Mouse (Mus musculus) thymus, postnatal 0 days (tissue): Measurements from ENCODE around the gene Pphln1. TPM values are rescaled to one million over a fixed set of nuclear protein-coding genes. Genes with fewer than 3 reads are reported as not detected.
"Not testable (repeated sequence)": the region's sequence is repeated elsewhere in the genome, so short reads cannot be mapped to it uniquely, and the experiment has no call there.

ENCODE experiments used
- DNase-seq: peaks from one replicate; pipeline ENCODE4 v3.0.0-alpha.2; 2015; ENCODE audit warnings: low spot score
- polyA plus RNA-seq: library from polyadenylated mRNA; unstranded; fragments of >200 nt; fragmentation: Nextera tagmentation; extraction: Ambion mirVana; gene quantifications from 2 replicates; pipeline ENCODE4 v1.2.1, GENCODE M21; 2015

Gene Pphln1
- polyA plus RNA-seq, result 43.1 and 43.5 TPM in 2 replicates

GRCm38 (mm10) chr15:93397826-93398698, at the start of gene Pphln1, which contains the start of gene Zcrb1:
TSS of gene Pphln1 (plus strand) at chr15:93398350.
TSS of gene Zcrb1 (minus strand) at chr15:93398334.
- peak; percentile 93 for DNase-seq

DNA sequence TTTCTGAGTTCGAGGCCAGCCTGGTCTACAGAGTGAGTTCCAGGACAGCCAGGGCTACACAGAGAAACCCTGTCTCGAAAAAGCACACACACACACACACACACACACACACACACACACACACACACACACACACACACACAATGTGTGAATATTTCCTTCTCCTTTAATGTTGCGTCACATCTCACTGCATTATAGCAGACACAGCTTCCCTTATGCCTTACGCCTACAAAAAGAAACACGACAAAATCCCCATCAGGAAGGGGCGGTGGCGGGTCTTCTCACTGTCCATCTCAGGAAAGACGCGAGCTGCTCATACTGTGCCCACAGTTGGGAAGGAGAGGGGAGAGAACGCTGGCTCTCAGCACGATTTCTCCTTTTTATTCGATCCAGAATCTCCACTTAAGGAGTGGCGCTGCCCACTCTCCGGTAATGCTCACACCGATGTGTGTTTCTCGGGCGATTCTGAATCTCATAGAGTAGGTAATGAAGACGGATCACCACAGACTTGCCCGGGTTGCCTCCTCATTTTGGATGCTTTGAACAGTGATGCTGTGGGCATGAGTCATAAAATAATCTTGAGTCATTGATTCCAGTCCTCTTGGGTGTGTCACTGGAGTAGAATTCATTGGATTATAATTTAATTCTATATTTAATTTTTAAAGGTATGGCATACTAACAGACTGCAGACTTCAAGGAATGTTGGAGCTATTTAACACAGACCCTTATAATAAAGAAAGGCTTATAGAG, 39.6 kb upstream of the Pphln1 start:
- no peak for DNase-seq

- no peak for DNase-seq
These were observed 32.6 kb upstream of the Pphln1 start for GRCm38 (mm10) chr15:93365561-93365960.

GRCm38 (mm10) chr15:93368558-93368957, 29.6 kb upstream of the Pphln1 start:
- DNase-seq, result no peak

- DNase-seq, result no peak
These were observed 26.3 kb upstream of the Pphln1 start for GRCm38 (mm10) chr15:93371838-93372237.

DNA sequence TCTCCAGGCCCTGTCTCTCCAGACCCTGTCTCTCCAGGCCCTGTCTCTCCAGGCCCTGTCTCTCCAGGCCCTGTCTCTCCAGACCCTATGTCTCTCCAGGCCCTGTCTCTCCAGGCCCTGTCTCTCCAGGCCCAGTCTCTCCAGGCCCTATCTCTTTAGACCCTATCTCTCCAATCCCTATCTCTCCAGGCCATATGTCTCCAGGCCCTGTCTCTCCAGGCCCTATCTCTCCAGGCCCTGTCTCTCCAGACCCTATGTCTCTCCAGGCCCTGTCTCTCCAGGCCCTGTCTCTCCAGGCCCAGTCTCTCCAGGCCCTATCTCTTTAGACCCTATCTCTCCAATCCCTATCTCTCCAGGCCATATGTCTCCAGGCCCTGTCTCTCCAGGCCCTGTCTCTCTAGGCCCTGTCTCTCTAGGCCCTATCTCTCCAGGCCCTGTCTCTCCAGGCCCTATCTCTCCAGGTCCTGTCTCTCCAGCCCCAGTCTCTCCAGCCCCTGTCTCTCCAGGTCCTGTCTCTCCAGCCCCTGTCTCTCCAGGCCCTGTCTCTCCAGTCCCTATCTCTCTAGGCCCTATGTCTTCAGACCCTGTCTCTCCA, 25.5 kb upstream of the Pphln1 start:
- DNase-seq, result not testable (repeated sequence)

GRCm38 (mm10) chr15:93375696-93376095, 22.5 kb upstream of the Pphln1 start:
- no peak for DNase-seq

DNA sequence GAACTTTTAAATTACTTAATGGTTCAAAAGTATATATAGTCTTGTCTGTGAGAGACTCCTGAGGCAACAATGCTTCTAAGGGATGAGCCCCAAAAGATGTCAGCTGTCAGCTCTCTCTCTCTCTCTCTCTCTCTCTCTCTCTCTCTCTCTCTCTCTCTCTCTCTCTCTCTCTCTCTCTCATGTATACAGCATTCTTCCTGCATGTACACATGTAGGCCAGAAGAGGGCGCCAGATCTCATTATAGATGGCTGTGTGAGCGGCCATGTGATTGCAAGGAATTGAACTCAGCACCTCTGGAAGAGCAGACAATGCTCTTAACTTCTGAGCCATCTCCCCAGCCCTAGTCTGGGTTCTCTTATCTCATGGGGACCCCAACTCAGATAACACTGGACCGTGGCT, 19.0 kb upstream of the Pphln1 start:
- peak; percentile 32 for DNase-seq

DNA sequence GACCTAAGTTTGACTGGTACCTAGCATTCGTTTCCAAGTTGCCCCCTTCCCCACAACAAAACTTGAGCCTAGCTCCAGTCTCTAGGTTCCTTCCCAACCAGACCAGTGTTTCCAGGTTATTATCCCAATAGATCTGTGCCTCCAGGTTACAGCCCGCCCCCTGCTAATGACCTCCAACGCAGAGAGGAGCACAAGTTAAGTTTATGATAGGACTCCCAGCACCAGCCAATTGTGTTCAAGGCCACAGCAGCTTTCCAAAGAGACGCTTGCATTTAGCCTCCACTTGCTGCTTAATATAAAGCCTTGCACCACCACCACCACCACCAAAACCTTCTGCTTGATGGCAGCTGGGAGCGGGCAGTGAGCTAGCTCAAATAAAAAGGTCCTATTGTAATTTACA, 16.8 kb upstream of the Pphln1 start:
- no peak for DNase-seq

DNA sequence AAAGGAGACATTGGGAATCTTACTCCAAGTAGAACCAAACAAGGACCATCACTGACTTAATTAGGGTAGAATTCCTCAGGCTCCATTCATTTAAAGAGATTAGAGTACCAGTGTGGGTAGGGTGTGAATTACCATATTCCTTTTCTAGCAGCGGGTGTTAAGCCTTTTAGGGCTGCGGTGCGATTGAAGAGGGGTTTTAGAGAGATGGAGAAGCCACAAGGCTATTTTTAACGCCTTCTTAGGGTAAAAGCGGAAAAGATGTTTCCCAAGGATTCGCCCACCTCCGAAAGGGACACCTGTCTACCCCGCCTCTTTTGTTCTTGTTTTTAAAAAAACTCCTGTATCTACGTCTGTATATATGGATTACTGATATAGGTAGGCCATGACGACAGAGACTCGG, 881 bp upstream of the Pphln1 start:
- DNase-seq, result peak; percentile 15

DNA sequence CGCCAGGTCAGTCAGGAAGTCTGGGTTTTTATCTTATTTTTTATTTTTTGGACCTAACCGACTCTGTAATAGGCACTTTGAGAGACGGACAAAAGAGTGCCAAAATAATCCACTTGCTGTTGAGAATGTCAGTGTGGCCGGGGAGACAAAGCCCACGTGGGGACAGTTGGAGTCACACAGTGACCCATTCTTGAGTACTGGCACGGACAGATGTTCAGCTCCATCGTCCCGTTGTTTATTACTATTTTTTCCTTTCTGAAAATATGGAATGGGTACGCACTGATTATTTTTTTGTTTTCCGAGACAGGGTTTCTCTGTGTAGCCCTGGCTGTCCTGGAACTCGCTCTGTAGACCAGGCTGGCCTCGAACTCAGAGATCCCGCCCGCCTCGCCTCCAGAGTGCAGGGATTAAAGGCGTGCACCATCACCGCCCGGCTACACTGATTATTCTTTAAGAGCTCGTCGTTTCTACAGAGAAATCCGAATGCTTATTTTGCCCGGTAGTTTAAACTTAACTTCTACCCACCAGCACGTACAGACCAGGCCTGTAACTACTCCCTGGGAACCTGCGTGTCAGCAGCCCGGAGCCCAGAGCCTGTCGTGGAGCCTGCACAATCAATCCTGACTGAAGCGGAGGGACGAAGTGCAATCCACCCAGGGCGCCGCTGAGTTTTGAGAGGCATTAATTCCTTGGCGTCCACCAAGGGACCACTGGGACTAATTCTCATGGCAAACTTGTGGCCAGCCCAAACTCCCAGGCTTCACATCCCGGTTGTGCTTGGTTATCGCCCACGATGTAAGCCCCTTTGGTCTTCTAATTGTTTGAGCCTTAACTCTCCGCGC, 770 bp downstream of the Pphln1 start:
- DNase-seq, result peak; percentile 5

DNA sequence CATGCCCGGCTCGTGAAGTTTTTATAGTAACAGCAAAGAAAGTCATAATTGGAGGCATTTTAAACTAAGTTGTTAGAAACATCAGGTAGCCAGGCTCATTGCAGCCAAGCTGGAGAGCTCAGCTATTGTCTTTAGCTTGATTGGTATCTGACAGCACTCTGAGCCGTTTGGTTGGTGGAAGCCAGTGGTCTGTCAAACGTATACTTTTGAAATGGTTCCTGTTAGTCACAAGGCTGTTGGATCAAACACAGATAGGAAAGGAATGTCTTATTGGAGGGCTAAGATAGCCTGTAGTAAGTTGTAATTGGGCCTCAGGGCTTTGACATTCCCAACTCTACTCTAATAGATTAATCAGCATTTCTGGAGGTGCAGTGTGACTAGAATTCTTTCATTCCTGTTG, 3.3 kb downstream of the Pphln1 start:
- no peak for DNase-seq

- no peak for DNase-seq
These were observed 4.6 kb downstream of the Pphln1 start for GRCm38 (mm10) chr15:93402730-93403129.

- DNase-seq, result no peak
These were observed 6.7 kb downstream of the Pphln1 start for GRCm38 (mm10) chr15:93404849-93405248.

DNA sequence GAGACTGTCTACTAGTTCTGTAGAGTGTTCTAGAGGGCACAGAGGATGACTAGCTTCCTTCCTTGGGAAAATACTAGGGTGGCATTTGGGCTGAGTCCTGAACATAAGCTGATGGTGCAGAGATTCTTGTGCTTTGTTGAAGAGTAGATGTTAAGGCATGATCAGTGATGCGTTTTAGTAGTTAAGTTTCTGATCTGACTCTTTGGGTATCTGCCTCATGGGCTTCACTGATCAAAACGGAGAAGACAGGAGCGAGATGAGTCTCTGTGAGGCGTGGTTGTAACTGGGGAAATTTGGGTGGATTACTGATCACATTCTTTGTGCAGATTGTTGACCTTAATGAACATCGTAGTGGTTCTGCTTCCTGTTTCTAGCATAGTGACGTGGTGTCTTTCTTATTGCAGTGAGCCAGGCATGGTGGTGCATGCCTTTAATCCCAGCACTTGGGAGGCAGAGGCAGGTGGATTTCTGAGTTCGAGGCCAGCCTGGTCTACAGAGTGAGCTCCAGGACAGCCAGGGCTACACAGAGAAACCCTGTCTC, 7.4 kb downstream of the Pphln1 start:
- no peak for DNase-seq

- no peak for DNase-seq
These were observed 8.3 kb downstream of the Pphln1 start for GRCm38 (mm10) chr15:93406492-93406891.

- DNase-seq, result no peak
These were observed 14.3 kb downstream of the Pphln1 start for GRCm38 (mm10) chr15:93412445-93412844.

DNA sequence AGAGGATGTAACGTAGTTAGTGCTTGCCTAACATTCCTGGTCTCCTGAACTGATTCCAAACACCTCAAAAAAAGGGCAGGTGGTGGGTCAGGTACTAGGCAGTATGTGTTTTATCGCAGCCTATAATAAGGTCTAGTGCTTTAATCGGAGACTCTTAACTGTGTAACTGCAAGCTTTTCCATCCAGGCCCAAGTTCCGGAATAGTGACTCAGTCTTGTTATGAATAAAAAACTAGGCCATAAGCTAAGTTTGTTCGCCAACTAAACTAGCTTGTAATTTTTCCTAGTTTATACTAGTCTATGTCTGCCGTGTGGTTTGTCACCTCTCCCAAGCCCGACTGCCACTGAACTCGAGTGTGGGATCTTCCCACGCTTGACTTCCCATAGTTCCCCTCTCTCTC, 16.3 kb downstream of the Pphln1 start:
- no peak for DNase-seq

- DNase-seq, result no peak
These were observed 18.1 kb downstream of the Pphln1 start for GRCm38 (mm10) chr15:93416300-93416699.

GRCm38 (mm10) chr15:93420596-93420995, 22.4 kb downstream of the Pphln1 start:
- DNase-seq, result no peak

DNA sequence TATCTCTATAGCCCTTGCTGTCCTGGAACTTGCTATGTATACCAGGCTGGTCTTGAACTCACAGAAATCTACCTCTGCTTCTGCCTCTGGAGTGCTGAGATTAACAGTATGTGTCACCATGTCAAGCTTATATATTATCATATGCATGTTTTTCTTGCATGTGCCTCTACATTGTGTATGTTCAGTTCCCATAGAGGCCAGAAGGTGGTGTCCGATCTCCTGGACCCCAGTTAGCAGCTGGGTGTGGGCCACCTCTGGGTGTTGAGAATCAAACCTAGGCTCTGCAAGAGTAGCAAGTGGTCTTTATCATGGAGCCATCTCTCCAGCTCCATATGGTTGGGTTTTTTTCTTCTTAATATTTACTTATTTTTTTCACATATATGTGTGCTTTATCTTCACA, 24.4 kb downstream of the Pphln1 start:
- peak; percentile 11 for DNase-seq
